Mouse (Mus musculus) forebrain, embryonic 15.5 days (tissue): ENCODE results near the gene Cks1b. TPM values are rescaled to one million over a fixed set of nuclear protein-coding genes. Genes with fewer than 3 reads are reported as not detected.

Experiments
- ATAC-seq: fragments of 200-750 bp; cut with Nextera tagmentation; replicated peaks from 2 replicates; pipeline ENCODE4 v1.8.0; 2017; ENCODE audit warnings: mild to moderate bottlenecking, moderate TSS enrichment, moderate library complexity
- H3K27ac ChIP-seq: fragments of 300-500 bp; sonication (generic); replicated peaks from 2 replicates; pipeline ENCODE4 v1.5.1; 2015; ENCODE audit warnings: mild to moderate bottlenecking, inconsistent platforms
- H3K27me3 ChIP-seq: fragments of 300-500 bp; sonication (generic); 2 replicates; pipeline ENCODE4 v1.6.1; 2015; ENCODE audit warnings: inconsistent platforms
- H3K36me3 ChIP-seq: fragments of 300-500 bp; sonication (generic); 2 replicates; pipeline ENCODE4 v1.6.1; 2015; ENCODE audit warnings: mild to moderate bottlenecking, inconsistent platforms
- H3K4me1 ChIP-seq: fragments of 300-500 bp; sonication (generic); 2 replicates; pipeline ENCODE4 v1.6.1; 2015; ENCODE audit warnings: inconsistent platforms
- H3K4me2 ChIP-seq: fragments of 300-500 bp; sonication (generic); replicated peaks from 2 replicates; pipeline ENCODE4 v1.6.1; 2015; ENCODE audit warnings: mild to moderate bottlenecking, inconsistent platforms
- H3K4me3 ChIP-seq: fragments of 300-500 bp; sonication (generic); 2 replicates; pipeline ENCODE4 v1.5.1; 2015; ENCODE audit warnings: mild to moderate bottlenecking, inconsistent platforms
- H3K9ac ChIP-seq: fragments of 300-500 bp; sonication (generic); replicated peaks from 2 replicates; pipeline ENCODE4 v1.6.1; 2015; ENCODE audit warnings: mild to moderate bottlenecking, inconsistent platforms
- H3K9me3 ChIP-seq: fragments of 300-500 bp; sonication (generic); 2 replicates; pipeline ENCODE4 v1.6.1; 2016; ENCODE audit warnings: inconsistent platforms
- WGBS: fragments of 180-500 bp; shearing (Covaris S2); methylation state at CpG from one replicate; pipeline ENCODE4 v1.1.7; 2015; ENCODE audit warnings: mixed read lengths; 5-methylcytosine and 5-hydroxymethylcytosine counted together
- polyA plus RNA-seq: library from polyadenylated mRNA; unstranded; fragments of >200 nt; fragmentation: Nextera tagmentation; extraction: Ambion mirVana; gene quantifications from 2 replicates; pipeline ENCODE4 v1.2.1, GENCODE M21; 2015

Cks1b gene
- polyA plus RNA-seq, result 165 and 196 TPM in 2 replicates

- Histone ChIP-seq H3K36me3 (peaks cover 20% of the 10 kb centered on the region), H3K4me2 (peak within 1 kb of the TSS; percentile 85), H3K27ac (peak within 1 kb of the TSS; percentile 87), H3K27me3 (no peaks in the 10 kb centered on the region), H3K9me3 (no peaks in the 10 kb centered on the region), H3K4me3 (peak within 1 kb of the TSS; percentile 58), H3K9ac (peak within 1 kb of the TSS; percentile 48), H3K4me1 (peaks cover 43% of the 10 kb centered on the region)
- ATAC-seq, result peak; percentile 95
- under 1% methylated on average over 39 of the region's 39 CpGs for WGBS
Observed at GRCm38 (mm10) chr3:89418170-89418860, at the start of gene Cks1b, which contains the start of gene Shc1. Gene Cks1b, minus strand, starts transcription at chr3:89418383. Gene Shc1, plus strand, starts transcription at chr3:89418443.

- Histone ChIP-seq H3K4me2 (peak overlapping the region; percentile 64), H3K9ac (peak overlapping the region; percentile 72), H3K27me3 (no peaks in the 10 kb centered on the region), H3K9me3 (no peaks in the 10 kb centered on the region), H3K27ac (peak overlapping the region; percentile 92), H3K36me3 (no peaks in the 10 kb centered on the region), H3K4me3 (peak overlapping the region; percentile 57), H3K4me1 (peaks cover 16% of the 10 kb centered on the region)
- WGBS, result under 1% methylated on average over 35 of the region's 36 CpGs
- ATAC-seq, result peak; percentile 90
Observed at GRCm38 (mm10) chr3:89458965-89459807, 41.0 kb upstream of the Cks1b start.

GRCm38 (mm10) chr3:89458372-89458964 lies 40.3 kb upstream of the Cks1b start:
- peak overlapping the region; percentile 72; the same call in 1 of the 2 replicates for H3K9ac ChIP-seq
- no peaks in the 10 kb centered on the region for H3K9me3 ChIP-seq
- peaks cover 16% of the 10 kb centered on the region for H3K4me1 ChIP-seq
- peak overlapping the region; percentile 57 for H3K4me3 ChIP-seq
- peak overlapping the region; percentile 64 for H3K4me2 ChIP-seq
- 41% methylated on average over 13 of the region's 13 CpGs for WGBS
- ATAC-seq, result peak; percentile 66
- no peaks in the 10 kb centered on the region for H3K27me3 ChIP-seq
- H3K27ac ChIP-seq, result peak overlapping the region; percentile 92
- no peaks in the 10 kb centered on the region for H3K36me3 ChIP-seq

- Histone ChIP-seq H3K27ac (no peak overlapping the region), H3K4me1 (peaks cover 16% of the 10 kb centered on the region), H3K36me3 (no peaks in the 10 kb centered on the region), H3K4me2 (no peak overlapping the region), H3K9ac (no peak overlapping the region), H3K27me3 (no peaks in the 10 kb centered on the region), H3K9me3 (no peaks in the 10 kb centered on the region), H3K4me3 (no peak overlapping the region)
- 38% methylated on average over 10 of the region's 10 CpGs for WGBS
- 0 out of 2 replicates have a peak, but pooled peaks have one; percentile 16 for ATAC-seq
Observed at GRCm38 (mm10) chr3:89456726-89457665, 38.8 kb upstream of the Cks1b start.

- Histone ChIP-seq H3K27ac (no peak overlapping the region), H3K9me3 (no peaks in the 10 kb centered on the region), H3K4me2 (no peak overlapping the region), H3K9ac (no peak overlapping the region), H3K27me3 (no peaks in the 10 kb centered on the region), H3K4me3 (no peak overlapping the region), H3K4me1 (peaks cover 13% of the 10 kb centered on the region), H3K36me3 (no peaks in the 10 kb centered on the region)
- no peak for ATAC-seq
- WGBS, result 67% methylated on average over 1 of the region's 1 CpGs
Observed at GRCm38 (mm10) chr3:89455786-89456285, 37.7 kb upstream of the Cks1b start.

GRCm38 (mm10) chr3:89454401-89455177 lies 36.4 kb upstream of the Cks1b start, which contains the start of gene Pmvk:
Gene Pmvk, plus strand, starts transcription at chr3:89454541.
- Histone ChIP-seq H3K27ac (no peak within 1 kb of the TSS), H3K36me3 (no peaks in the 10 kb centered on the region), H3K27me3 (no peaks in the 10 kb centered on the region), H3K4me2 (no peak within 1 kb of the TSS), H3K4me3 (no peak within 1 kb of the TSS), H3K4me1 (peaks cover under 1% of the 10 kb centered on the region), H3K9ac (no peak within 1 kb of the TSS), H3K9me3 (no peaks in the 10 kb centered on the region)
- ATAC-seq, result no peak
- 65% methylated on average over 10 of the region's 10 CpGs for WGBS

- 100% methylated on average over 1 of the region's 1 CpGs for WGBS
- H3K27ac ChIP-seq, result no peak overlapping the region
Observed at GRCm38 (mm10) chr3:89451916-89452315, 33.7 kb upstream of the Cks1b start.

GRCm38 (mm10) chr3:89449541-89449940 lies 31.4 kb upstream of the Cks1b start:
- no peak overlapping the region for H3K4me2 ChIP-seq
- no peaks in the 10 kb centered on the region for H3K27me3 ChIP-seq
- H3K9me3 ChIP-seq, result no peaks in the 10 kb centered on the region
- H3K36me3 ChIP-seq, result no peaks in the 10 kb centered on the region
- ATAC-seq, result peak; percentile 49
- no peak overlapping the region for H3K9ac ChIP-seq
- WGBS, result 42% methylated on average over 7 of the region's 7 CpGs
- no peak overlapping the region for H3K4me3 ChIP-seq
- H3K4me1 ChIP-seq, result no peaks in the 10 kb centered on the region
- H3K27ac ChIP-seq, result no peak overlapping the region

More at GRCm38 (mm10) chr3:89451916-89452315, 33.7 kb upstream of the Cks1b start:
- H3K27me3 ChIP-seq, result no peaks in the 10 kb centered on the region
- no peak overlapping the region for H3K4me3 ChIP-seq
- ATAC-seq, result no peak
- H3K36me3 ChIP-seq, result no peaks in the 10 kb centered on the region
- H3K9me3 ChIP-seq, result no peaks in the 10 kb centered on the region
- H3K4me1 ChIP-seq, result no peaks in the 10 kb centered on the region
- no peak overlapping the region for H3K9ac ChIP-seq
- H3K4me2 ChIP-seq, result no peak overlapping the region

GRCm38 (mm10) chr3:89448720-89449537 lies 30.7 kb upstream of the Cks1b start:
- Histone ChIP-seq H3K27me3 (no peaks in the 10 kb centered on the region), H3K4me3 (no peak overlapping the region), H3K27ac (no peak overlapping the region), H3K9ac (no peak overlapping the region), H3K4me2 (no peak overlapping the region), H3K4me1 (no peaks in the 10 kb centered on the region), H3K36me3 (no peaks in the 10 kb centered on the region), H3K9me3 (no peaks in the 10 kb centered on the region)
- no peak for ATAC-seq
- 71% methylated on average over 13 of the region's 13 CpGs for WGBS

GRCm38 (mm10) chr3:89440691-89441090 lies 22.5 kb upstream of the Cks1b start:
- Histone ChIP-seq H3K9me3 (no peaks in the 10 kb centered on the region), H3K4me3 (no peak overlapping the region), H3K4me2 (no peak overlapping the region), H3K36me3 (no peaks in the 10 kb centered on the region), H3K27me3 (no peaks in the 10 kb centered on the region), H3K9ac (no peak overlapping the region), H3K27ac (no peak overlapping the region), H3K4me1 (peaks cover 10% of the 10 kb centered on the region)
- no peak for ATAC-seq
- WGBS, result 92% methylated on average over 2 of the region's 2 CpGs
